Mouse (Mus musculus): ENCODE results near the gene Spats2l. TPM values are rescaled to one million over a fixed set of nuclear protein-coding genes. Genes with fewer than 3 reads are reported as not detected.

Gene Spats2l
- polyA plus RNA-seq, 1 experiment from 2014 or later, result 130 TPM

DNA sequence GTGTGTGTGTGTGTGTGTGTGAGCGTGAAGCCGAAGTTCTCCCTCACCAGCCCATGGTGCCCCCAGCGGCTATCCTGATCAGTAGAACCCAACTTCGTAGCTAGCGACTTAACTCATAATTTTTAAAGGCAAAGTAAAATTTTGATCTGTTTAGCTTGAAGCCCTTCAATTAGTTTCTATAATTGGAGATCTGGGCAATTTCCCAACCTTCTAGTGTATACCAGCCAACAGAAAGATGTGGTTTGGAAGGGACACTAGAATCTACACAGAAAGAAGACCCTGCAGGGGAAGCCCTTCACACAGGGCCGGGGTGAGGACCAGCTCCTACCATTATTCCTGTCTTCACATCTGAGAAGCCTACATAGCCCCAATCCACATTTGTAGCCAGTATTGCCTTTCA, 77.9 kb downstream of the Spats2l start:
- no peak overlapping the region for H3K9ac ChIP-seq (replicated peaks; ENCODE audit: low read depth, low read length)
- 0 out of 2 replicates have a peak, but pooled peaks cover 5% of the 10 kb centered on the region for H3K36me3 ChIP-seq (ENCODE audit: control insufficient read depth, insufficient read depth, low read length)
- peaks cover 20% of the 10 kb centered on the region for H3K4me1 ChIP-seq (ENCODE audit: control insufficient read depth, insufficient read depth, low read length)
- ATAC-seq (ENCODE audit: insufficient number of reproducible peaks, insufficient read depth, low FRiP score, low read depth), result no peak
- H3K27ac ChIP-seq (ENCODE audit: low read length), result peak overlapping the region; percentile 4; the same call in 1 of the 2 replicates
- H3K4me3 ChIP-seq (ENCODE audit: low read depth, low read length), result no peak overlapping the region
- no peaks in the 10 kb centered on the region for H3K9me3 ChIP-seq (ENCODE audit: control insufficient read depth, low read depth, low read length)
- H3K27me3 ChIP-seq (ENCODE audit: control insufficient read depth, insufficient read depth, low read length), result no peaks in the 10 kb centered on the region
- 87% methylated on average over 6 of the region's 6 CpGs for WGBS
- H3K4me2 ChIP-seq (replicated peaks; ENCODE audit: low read depth, low read length), result no peak overlapping the region

DNA sequence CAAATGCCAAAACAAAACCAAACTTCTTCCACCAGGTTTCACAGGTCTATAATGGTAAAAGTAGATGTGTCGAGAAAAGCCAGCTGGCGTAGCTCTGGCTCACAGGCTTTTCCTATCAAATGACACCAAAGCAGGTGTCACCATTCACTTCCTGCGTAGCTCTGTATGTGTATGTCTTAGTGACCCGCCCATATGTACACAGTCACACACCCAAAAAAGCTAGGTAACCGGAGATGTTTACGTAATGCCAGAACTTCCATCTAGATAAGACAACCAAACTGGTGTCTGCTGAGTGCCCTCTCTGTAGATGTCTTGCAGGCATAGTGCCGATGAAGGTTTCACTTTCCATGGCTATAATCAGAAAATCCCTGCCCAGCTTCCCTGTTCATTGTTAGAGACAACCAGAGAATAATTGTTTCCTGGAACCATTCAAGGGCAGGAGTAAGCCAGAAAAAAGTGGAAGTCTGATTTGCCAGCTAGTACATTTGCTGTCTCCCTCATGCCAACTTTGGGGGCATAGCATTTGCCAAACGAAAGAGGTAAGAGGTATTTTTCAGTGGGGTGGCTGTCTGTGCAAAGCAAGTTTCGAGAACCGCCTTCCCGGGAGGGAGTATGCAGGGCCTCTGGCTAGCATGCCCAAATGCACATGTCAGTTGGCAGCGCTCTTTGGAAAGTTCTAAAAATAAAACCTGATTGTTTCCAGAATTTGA, 78.8 kb downstream of the Spats2l start:
- Histone ChIP-seq H3K36me3 (ENCODE audit: control insufficient read depth, insufficient read depth, low read length) (0 out of 2 replicates have a peak, but pooled peaks cover 5% of the 10 kb centered on the region), H3K27me3 (ENCODE audit: control insufficient read depth, insufficient read depth, low read length) (no peaks in the 10 kb centered on the region), H3K9ac (replicated peaks; ENCODE audit: low read depth, low read length) (no peak overlapping the region), H3K27ac (ENCODE audit: low read length) (peak overlapping the region; percentile 22), H3K9me3 (ENCODE audit: control insufficient read depth, low read depth, low read length) (no peaks in the 10 kb centered on the region), H3K4me3 (ENCODE audit: low read depth, low read length) (no peak overlapping the region), H3K4me2 (replicated peaks; ENCODE audit: low read depth, low read length) (peak overlapping the region; percentile 17), H3K4me1 (ENCODE audit: control insufficient read depth, insufficient read depth, low read length) (peaks cover 17% of the 10 kb centered on the region)
- WGBS, result 46% methylated on average over 12 of the region's 12 CpGs
- ATAC-seq (ENCODE audit: insufficient number of reproducible peaks, insufficient read depth, low FRiP score, low read depth), result peak; percentile 78; the same call in 1 of the 2 replicates

DNA sequence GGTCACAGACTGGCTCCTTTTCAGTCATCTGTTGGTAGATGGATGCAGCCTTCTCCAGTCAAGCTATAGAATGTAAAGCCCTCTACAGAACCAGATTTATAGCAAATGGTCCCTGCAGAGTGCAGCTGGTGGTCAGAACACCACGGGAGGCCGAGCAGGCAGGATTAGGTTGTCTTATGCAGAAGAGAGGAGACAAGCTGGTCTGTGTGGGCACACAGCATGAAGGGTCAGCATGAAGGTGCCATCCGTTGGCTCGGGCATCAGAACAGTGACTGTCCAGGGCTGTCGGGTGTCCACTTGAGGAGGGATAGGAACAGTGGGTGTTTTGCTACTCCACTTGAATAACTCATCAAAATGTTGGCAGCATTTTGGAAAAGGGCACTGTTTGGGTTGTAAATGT, 83.8 kb downstream of the Spats2l start:
- Histone ChIP-seq H3K36me3 (ENCODE audit: control insufficient read depth, insufficient read depth, low read length) (0 out of 2 replicates have a peak, but pooled peaks cover 5% of the 10 kb centered on the region), H3K4me3 (ENCODE audit: low read depth, low read length) (no peak overlapping the region), H3K9me3 (ENCODE audit: control insufficient read depth, low read depth, low read length) (no peaks in the 10 kb centered on the region), H3K4me2 (replicated peaks; ENCODE audit: low read depth, low read length) (no peak overlapping the region), H3K27me3 (ENCODE audit: control insufficient read depth, insufficient read depth, low read length) (no peaks in the 10 kb centered on the region), H3K9ac (replicated peaks; ENCODE audit: low read depth, low read length) (no peak overlapping the region), H3K4me1 (ENCODE audit: control insufficient read depth, insufficient read depth, low read length) (peaks cover 2% of the 10 kb centered on the region; the same call in 1 of the 2 replicates), H3K27ac (ENCODE audit: low read length) (no peak overlapping the region)
- 67% methylated on average over 5 of the region's 5 CpGs for WGBS
- no peak for ATAC-seq (ENCODE audit: insufficient number of reproducible peaks, insufficient read depth, low FRiP score, low read depth)

DNA sequence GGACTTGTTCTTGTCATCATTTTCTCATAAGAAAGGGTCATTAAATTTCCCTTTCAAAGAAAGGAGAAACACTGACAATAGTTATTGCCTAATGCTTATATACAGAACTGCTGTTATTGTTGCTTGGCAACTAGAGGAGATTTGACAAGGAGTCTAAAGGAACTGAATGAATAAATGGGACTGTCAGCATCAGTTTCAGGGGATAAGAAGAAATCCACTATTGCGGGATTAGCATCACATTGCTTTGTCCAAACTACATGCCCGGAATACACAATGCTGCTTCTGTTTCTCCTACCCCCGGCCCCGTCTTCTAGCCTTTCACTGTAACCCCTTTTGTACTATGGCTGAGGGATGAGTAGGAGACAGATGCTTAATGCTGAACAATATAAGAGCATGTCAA, 88.1 kb downstream of the Spats2l start:
- no peak overlapping the region for H3K27ac ChIP-seq (ENCODE audit: low read length)
- no peaks in the 10 kb centered on the region for H3K9me3 ChIP-seq (ENCODE audit: control insufficient read depth, low read depth, low read length)
- no peak for ATAC-seq (ENCODE audit: insufficient number of reproducible peaks, insufficient read depth, low FRiP score, low read depth)
- H3K4me1 ChIP-seq (ENCODE audit: control insufficient read depth, insufficient read depth, low read length), result no peaks in the 10 kb centered on the region
- H3K36me3 ChIP-seq (ENCODE audit: control insufficient read depth, insufficient read depth, low read length), result no peaks in the 10 kb centered on the region
- H3K4me2 ChIP-seq (replicated peaks; ENCODE audit: low read depth, low read length), result no peak overlapping the region
- H3K9ac ChIP-seq (replicated peaks; ENCODE audit: low read depth, low read length), result no peak overlapping the region
- no peak overlapping the region for H3K4me3 ChIP-seq (ENCODE audit: low read depth, low read length)
- WGBS, result 75% methylated on average over 4 of the region's 4 CpGs
- no peaks in the 10 kb centered on the region for H3K27me3 ChIP-seq (ENCODE audit: control insufficient read depth, insufficient read depth, low read length)

DNA sequence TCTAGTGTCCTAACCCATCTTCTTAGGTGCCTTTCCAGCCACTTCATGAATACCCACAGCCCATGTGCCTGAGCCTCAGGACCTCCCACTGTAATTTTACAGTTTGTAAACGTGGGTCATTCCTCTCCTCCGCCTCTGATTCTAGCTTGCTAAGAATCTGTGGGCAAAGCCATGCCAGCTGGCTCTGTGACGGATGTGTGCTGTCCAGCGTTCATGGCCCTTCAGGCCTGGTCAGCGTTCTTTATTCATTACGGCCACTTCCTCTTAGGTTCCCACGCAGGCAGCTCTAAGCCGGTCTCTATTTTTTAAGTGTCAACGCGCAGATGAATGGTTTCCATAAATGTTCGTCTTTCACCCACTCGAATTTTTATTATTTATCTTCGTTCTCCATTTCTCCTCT, 94.7 kb downstream of the Spats2l start:
- ATAC-seq (ENCODE audit: insufficient number of reproducible peaks, insufficient read depth, low FRiP score, low read depth), result no peak
- Histone ChIP-seq H3K4me2 (replicated peaks; ENCODE audit: low read depth, low read length) (no peak overlapping the region), H3K4me1 (ENCODE audit: control insufficient read depth, insufficient read depth, low read length) (peaks cover 14% of the 10 kb centered on the region), H3K27me3 (ENCODE audit: control insufficient read depth, insufficient read depth, low read length) (no peaks in the 10 kb centered on the region), H3K4me3 (ENCODE audit: low read depth, low read length) (no peak overlapping the region), H3K36me3 (ENCODE audit: control insufficient read depth, insufficient read depth, low read length) (no peaks in the 10 kb centered on the region), H3K27ac (ENCODE audit: low read length) (peak overlapping the region; percentile 15; the same call in 1 of the 2 replicates), H3K9ac (replicated peaks; ENCODE audit: low read depth, low read length) (no peak overlapping the region), H3K9me3 (ENCODE audit: control insufficient read depth, low read depth, low read length) (no peaks in the 10 kb centered on the region)
- 37% methylated on average over 13 of the region's 13 CpGs for WGBS

DNA sequence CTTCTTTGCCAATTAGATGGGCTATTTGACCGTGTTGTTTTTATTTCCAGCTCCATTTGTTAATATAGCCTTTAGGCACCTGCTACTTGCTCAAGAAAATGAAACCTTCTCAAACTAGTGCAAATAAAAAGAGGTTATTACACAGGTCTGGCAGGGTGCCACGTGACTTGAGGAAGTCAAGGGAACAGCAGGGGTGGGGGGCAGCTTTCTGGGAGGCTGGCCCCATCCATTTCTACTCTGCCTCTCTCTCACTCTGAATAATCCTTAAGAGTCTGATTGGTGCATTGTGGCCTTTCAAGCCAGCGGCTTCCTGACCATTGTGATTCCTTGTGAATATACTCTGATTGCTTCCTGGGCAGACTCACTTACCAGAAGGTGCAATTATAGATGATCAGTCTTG, 98.0 kb downstream of the Spats2l start:
- Histone ChIP-seq H3K9me3 (ENCODE audit: control insufficient read depth, low read depth, low read length) (no peaks in the 10 kb centered on the region), H3K27ac (ENCODE audit: low read length) (no peak overlapping the region), H3K4me2 (replicated peaks; ENCODE audit: low read depth, low read length) (no peak overlapping the region), H3K27me3 (ENCODE audit: control insufficient read depth, insufficient read depth, low read length) (no peaks in the 10 kb centered on the region), H3K4me1 (ENCODE audit: control insufficient read depth, insufficient read depth, low read length) (peaks cover 18% of the 10 kb centered on the region), H3K4me3 (ENCODE audit: low read depth, low read length) (no peak overlapping the region), H3K36me3 (ENCODE audit: control insufficient read depth, insufficient read depth, low read length) (no peaks in the 10 kb centered on the region), H3K9ac (replicated peaks; ENCODE audit: low read depth, low read length) (no peak overlapping the region)
- WGBS, result 62% methylated on average over 3 of the region's 3 CpGs
- ATAC-seq (ENCODE audit: insufficient number of reproducible peaks, insufficient read depth, low FRiP score, low read depth), result no peak

DNA sequence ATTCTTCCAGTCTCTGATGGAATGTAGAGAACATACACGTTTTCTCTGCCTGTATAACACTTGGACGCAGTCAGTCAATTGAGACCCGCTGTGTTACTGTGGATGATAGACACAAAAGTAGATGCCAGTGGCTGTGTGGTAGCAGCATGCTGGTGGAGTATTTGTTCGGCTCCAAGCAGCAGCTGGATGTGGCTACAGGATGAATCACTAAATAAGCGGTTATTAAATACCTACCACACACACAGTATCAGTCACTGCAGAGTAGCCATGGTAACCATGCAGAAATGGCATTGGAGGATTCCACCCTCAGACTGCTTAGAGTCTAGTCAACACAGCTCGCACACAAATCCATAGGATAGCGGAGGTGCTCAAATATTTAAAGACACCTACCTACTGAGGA, 100.0 kb downstream of the Spats2l start:
- no peak overlapping the region for H3K4me2 ChIP-seq (replicated peaks; ENCODE audit: low read depth, low read length)
- WGBS, result 81% methylated on average over 7 of the region's 7 CpGs
- H3K9ac ChIP-seq (replicated peaks; ENCODE audit: low read depth, low read length), result no peak overlapping the region
- no peaks in the 10 kb centered on the region for H3K36me3 ChIP-seq (ENCODE audit: control insufficient read depth, insufficient read depth, low read length)
- H3K4me1 ChIP-seq (ENCODE audit: control insufficient read depth, insufficient read depth, low read length), result peaks cover 8% of the 10 kb centered on the region; the same call in 1 of the 2 replicates
- no peak overlapping the region for H3K4me3 ChIP-seq (ENCODE audit: low read depth, low read length)
- no peaks in the 10 kb centered on the region for H3K27me3 ChIP-seq (ENCODE audit: control insufficient read depth, insufficient read depth, low read length)
- H3K9me3 ChIP-seq (ENCODE audit: control insufficient read depth, low read depth, low read length), result no peaks in the 10 kb centered on the region
- no peak overlapping the region for H3K27ac ChIP-seq (ENCODE audit: low read length)
- no peak for ATAC-seq (ENCODE audit: insufficient number of reproducible peaks, insufficient read depth, low FRiP score, low read depth)

DNA sequence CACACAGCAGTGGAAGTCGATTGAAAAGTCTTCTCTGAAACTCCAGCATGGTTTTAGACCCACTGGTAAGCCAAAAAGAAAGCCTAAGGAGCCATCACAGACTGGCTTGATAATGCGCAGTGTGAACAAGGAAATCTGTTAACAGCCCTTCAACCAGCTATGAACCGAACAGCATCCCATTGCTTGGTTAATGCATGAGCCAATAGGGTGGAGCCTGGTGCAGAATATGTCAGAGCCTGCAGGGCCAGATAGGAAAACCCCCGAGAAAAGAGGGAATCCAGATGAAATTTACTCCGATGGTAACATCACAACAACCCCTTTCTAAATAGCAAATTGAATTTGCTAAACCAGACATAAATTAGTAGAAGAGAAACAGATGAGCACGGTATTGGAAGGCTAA, 101.1 kb downstream of the Spats2l start:
- no peak overlapping the region for H3K4me2 ChIP-seq (replicated peaks; ENCODE audit: low read depth, low read length)
- no peak for ATAC-seq (ENCODE audit: insufficient number of reproducible peaks, insufficient read depth, low FRiP score, low read depth)
- no peak overlapping the region; the same call in 1 of the 2 replicates for H3K27ac ChIP-seq (ENCODE audit: low read length)
- H3K9ac ChIP-seq (replicated peaks; ENCODE audit: low read depth, low read length), result no peak overlapping the region
- 75% methylated on average over 6 of the region's 6 CpGs for WGBS
- H3K4me1 ChIP-seq (ENCODE audit: control insufficient read depth, insufficient read depth, low read length), result peaks cover 4% of the 10 kb centered on the region; the same call in 1 of the 2 replicates
- no peaks in the 10 kb centered on the region for H3K36me3 ChIP-seq (ENCODE audit: control insufficient read depth, insufficient read depth, low read length)
- no peaks in the 10 kb centered on the region for H3K27me3 ChIP-seq (ENCODE audit: control insufficient read depth, insufficient read depth, low read length)
- no peak overlapping the region for H3K4me3 ChIP-seq (ENCODE audit: low read depth, low read length)
- no peaks in the 10 kb centered on the region for H3K9me3 ChIP-seq (ENCODE audit: control insufficient read depth, low read depth, low read length)

Data from stomach, embryonic 14.5 days (tissue).